Mouse (Mus musculus): Measurements from ENCODE around the gene Gm49388.
"Not testable (repeated sequence)": the region's sequence is repeated elsewhere in the genome, so short reads cannot be mapped to it uniquely, and the experiment has no call there.

Gene Gm49388

GRCm38 (mm10) chr7:127768346-127768996, 16.9 kb upstream of the Gm49388 start:
- DNase-seq (ENCODE audit: low spot score), result no peak

DNA sequence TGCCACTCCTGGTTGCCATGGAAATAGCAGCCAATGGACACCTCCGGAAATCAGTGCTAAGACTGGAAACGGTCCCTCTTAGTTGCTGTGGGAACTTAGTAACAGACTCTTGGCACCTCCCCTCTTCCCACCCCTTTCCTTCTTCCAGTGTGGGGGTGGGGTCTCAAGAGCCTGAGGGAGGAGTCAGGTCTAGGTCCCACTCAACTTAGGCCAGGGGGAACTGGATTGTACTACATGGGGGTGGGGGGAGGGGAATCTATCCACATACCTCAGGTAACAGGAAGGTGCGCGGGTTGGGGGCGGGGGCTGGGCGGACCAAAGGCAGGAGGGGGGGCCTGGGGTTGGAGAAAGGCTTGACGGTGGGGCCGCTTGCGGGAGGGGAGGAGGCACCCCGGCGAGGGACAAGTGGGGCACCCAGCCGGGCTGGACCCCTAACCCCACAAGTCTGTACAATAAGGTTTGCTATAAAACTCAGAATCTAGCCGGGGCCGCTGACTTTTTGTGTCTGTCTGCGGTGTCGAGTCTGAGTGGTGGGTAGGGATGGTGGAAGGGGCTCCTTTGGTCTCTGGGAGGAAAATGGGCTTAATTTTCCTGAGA, 16.3 kb upstream of the Gm49388 start:
- DNase-seq (ENCODE audit: low spot score), result peak; percentile 93

DNA sequence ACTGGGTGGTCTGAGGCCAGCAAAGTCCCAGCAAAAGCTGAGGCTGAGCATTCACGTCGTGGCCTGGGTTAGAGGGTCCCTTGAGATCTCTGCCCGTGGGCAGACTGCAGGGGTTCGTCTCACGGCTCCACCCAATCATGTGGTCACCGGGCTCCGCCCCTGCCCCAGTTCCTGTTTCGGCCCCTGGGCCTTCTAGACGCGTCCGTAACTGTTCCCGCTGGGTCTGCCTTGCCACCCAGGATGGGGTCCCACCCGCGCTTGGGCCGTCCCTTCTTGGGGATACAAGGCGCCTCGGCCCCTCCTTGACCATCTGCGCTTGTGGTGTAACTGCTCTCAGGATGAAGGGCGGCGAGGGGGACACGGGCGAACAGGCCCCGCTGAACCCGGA, 15.8 kb upstream of the Gm49388 start, which contains the start of gene Orai3:
Orai3 (plus strand) TSS at position 165 of the 388 bp plus-strand sequence.
- DNase-seq (ENCODE audit: low spot score), result peak; percentile 84

GRCm38 (mm10) chr7:127770039-127770905, 15.1 kb upstream of the Gm49388 start:
- no peak for DNase-seq (ENCODE audit: low spot score)

GRCm38 (mm10) chr7:127771262-127771661, 14.1 kb upstream of the Gm49388 start:
- no peak for DNase-seq (ENCODE audit: low spot score)

- no peak for DNase-seq (ENCODE audit: low spot score)
Observed at GRCm38 (mm10) chr7:127772080-127772479, 13.3 kb upstream of the Gm49388 start.

- DNase-seq (ENCODE audit: low spot score), result no peak
Observed at GRCm38 (mm10) chr7:127772557-127772956, 12.9 kb upstream of the Gm49388 start.

DNA sequence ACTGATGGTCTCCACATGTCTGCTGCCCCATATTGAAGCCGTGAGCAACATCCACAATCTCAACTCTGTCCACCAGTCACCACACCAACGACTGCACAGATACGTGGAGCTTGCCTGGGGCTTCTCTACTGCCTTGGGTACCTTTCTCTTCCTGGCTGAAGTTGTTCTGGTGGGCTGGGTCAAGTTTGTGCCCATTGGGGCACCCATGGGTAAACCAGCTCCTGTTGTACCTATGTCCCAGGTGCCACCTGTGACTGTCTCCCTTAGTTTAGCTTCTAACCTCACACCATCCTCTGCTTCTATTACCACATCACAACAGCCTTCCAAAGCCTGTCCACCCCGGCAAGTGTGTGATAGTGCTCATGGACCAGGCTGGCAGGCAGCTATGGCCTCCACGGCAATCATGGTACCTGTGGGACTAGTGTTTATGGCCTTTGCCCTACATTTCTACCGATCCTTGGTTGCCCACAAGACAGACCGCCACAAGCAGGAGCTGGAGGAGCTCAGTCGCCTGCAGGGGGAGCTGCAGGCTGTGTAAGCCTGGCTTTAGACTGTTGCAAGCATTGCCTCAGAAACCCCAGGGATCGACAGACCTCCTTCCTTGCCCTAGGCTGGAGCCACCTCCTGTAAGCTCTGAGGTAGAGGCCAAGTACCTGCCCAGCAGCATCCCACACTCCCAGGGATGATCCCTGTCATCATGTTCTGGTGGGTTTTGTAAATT, 11.6 kb upstream of the Gm49388 start:
- DNase-seq (ENCODE audit: low spot score), result no peak

- not testable (repeated sequence) for DNase-seq (ENCODE audit: low spot score)
Observed at GRCm38 (mm10) chr7:127775837-127776236, 9.6 kb upstream of the Gm49388 start.

DNA sequence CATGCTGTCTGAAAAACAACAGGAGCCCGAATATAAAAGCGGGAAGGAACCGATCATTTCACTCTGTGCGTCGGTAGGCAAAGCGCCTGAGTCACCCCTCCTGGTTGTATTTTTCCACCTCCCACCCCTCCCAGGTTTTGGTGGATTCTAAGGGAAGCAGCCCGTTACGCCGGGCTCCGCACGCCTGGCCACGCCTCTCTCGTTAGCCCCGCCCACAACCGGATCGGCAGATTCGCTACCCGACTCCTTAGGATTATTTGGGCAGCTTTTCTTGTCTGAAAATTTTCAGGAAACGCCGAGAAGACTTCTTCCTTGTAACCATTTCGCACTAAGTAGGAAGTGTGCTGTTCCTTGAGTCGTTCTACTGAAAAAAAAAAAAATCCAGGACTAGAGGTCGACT, 9.0 kb upstream of the Gm49388 start, which contains the start of gene Setd1a:
Setd1a (plus strand) TSS at position 245 of the 400 bp plus-strand sequence.
- DNase-seq (ENCODE audit: low spot score), result peak; percentile 76

GRCm38 (mm10) chr7:127776878-127777473, 8.4 kb upstream of the Gm49388 start:
- DNase-seq (ENCODE audit: low spot score), result peak; percentile 92

- DNase-seq (ENCODE audit: low spot score), result no peak
Observed at GRCm38 (mm10) chr7:127777474-127778266, 7.7 kb upstream of the Gm49388 start.

DNA sequence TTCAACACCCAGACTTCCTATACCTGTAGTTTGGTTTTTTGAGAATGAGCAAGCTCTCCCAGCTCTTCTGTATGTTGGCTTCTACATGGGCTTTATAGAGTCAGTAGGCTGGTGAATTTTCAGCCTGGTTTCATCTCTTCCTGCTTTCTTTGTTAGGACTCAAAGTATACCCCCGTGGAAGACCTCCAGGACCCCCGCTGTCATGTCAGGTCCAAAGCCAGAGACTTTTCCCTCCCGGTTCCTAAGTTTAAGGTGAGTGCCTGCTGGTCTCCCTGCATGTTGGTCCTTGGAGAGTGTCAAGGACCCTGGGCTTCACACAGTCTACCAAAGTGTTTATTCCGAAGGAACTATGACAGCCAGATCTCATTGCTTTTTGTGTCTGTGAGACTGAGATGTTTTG, 7.1 kb upstream of the Gm49388 start:
- DNase-seq (ENCODE audit: low spot score), result no peak

DNA sequence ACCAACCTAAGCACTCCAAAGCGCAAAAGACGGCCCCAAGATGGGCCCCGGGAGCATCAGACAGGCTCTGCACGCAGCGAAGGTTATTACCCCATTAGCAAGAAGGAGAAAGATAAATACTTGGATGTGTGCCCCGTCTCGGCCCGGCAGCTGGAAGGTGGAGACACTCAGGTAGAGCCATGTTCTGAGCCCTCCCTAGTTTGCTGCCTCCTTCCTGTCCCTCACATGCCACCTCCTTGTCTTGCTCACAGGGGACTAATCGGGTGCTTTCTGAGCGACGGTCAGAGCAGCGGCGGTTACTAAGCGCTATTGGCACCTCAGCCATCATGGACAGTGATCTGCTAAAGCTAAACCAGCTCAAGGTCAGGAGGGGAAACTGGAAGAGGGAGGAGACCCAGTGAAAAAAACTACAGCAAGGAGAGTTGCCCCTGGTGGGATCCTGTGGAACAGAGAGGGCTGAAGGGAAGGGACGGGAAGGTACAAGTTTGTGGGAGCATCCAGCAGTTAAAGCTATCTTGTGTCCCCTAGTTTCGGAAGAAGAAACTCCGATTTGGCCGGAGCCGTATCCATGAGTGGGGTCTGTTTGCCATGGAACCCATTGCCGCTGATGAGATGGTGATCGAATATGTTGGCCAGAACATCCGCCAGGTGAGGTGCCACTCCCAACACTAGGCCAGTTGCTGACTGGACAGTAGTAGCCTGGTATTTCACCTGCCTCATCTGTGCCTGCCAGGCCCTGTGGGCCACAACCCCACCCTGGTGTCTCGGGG, 11.9 kb downstream of the Gm49388 start:
- no peak for DNase-seq (ENCODE audit: low spot score)

DNA sequence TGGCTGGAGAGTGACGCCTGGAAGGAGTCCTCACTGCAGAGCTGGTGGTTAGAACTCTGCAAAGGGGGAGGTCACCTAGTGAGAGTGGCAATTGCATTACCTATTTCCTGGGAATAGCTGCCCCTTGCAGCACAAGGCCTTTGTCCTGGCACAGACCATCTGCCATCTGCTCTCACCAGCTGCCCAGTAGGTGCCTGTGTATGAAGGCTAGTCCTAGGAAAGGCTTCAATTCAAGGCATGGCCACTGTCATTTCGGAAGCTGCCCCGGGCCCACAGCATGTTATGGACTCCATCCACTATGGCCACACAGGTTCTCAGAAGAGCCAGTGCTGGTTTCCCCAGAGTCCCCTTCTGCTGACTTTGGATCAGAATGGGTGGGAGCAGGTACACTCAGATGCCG, 13.2 kb downstream of the Gm49388 start:
- no peak for DNase-seq (ENCODE audit: low spot score)

GRCm38 (mm10) chr7:127799211-127799610, 13.8 kb downstream of the Gm49388 start:
- DNase-seq (ENCODE audit: low spot score), result no peak

DNA sequence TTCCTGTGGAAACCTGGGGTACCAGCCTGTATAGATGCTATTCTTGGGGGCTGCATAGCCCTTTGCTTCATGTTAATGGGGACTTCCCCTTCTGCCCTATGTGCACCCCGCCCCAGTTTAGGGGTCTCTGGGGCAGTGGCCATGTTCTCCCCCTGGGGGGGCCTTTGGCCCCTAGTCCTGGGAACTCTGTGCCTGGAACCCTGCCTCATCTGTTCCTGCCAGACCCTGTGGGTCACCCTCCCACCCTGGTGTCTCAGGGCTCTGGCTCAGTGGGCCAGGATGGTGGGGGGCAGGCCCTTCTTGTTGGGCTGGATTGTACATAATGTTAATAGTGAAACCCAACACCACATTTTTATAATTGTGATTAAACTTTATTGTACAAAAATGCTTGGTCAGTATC, 14.3 kb downstream of the Gm49388 start:
- DNase-seq (ENCODE audit: low spot score), result no peak

GRCm38 (mm10) chr7:127800435-127801009, 15.1 kb downstream of the Gm49388 start, which contains the start of gene Hsd3b7:
Gene Hsd3b7 (plus strand): TSS chr7:127800604.
- peak; percentile 88 for DNase-seq (ENCODE audit: low spot score)

DNA sequence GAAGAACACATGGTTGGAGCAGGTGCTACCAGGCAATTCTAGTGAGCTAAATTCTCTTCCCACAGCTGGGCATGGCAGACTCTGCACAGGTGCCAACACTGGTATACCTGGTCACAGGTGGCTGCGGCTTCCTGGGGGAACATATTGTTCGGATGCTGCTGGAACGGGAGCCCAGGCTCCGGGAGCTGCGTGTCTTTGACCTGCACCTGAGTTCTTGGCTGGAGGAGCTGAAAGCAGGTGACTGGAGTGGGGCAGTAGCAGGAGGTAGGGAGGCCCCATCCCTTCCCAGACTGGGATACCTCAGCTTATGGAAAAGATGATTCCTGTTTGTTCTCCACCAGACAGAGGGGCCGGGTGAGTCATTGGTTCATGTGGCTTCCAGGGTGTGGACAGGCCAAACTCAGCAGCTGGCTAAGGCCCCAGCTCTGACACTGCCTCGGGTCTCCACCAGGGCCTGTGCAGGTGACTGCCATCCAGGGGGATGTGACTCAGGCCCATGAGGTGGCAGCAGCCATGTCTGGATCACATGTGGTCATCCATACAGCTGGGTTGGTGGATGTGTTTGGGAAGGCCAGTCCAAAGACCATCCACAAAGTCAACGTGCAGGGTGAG, 15.7 kb downstream of the Gm49388 start:
- DNase-seq (ENCODE audit: low spot score), result no peak
